Mouse (Mus musculus): Measurements from ENCODE around the gene Ppm1n.

Ppm1n gene

DNA sequence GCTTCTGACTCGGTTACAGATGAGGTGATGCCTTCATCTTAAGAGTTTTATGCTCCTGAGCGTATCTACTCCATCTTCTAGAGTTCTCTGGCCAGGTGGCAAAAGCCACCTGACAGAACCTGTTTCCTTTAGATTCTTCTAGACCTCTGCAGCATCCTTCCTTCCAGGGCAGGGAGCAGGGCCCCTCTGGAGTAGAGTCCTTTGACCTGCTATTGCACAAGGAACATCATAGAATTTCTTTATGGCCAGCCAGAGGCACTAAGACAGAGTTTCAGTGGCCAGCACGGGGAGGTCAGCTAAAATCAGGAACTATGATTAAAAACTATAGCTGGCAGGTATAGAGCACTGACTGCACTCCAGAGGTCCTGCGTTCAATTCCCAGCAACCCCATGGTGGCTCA is 27.8 kb downstream of the Ppm1n start:
- DNase-seq (ENCODE audit: low read depth in 2 of 2, low spot score in 2 of 2): no peak

DNA sequence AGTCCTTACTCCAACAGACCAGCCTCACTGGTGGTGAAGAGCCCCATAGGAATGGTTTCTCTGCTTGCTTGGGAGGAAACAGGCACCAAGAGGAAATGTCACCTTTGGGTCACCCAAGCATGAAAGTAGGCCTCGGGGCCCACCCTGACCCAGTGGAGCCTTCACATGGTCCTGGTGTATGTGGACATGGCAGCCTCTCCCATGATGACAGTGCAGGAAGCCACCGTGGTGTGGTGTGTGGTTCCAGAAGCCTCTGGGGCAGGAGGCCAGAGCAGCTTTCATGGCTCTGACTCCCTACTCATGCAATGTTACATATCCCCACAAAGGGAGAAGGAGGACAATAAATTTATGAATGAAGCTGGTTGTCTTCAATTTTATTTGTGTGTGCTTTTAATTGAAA is 32.4 kb downstream of the Ppm1n start:
- DNase-seq (ENCODE audit: low read depth in 2 of 2, low spot score in 2 of 2): no peak

DNA sequence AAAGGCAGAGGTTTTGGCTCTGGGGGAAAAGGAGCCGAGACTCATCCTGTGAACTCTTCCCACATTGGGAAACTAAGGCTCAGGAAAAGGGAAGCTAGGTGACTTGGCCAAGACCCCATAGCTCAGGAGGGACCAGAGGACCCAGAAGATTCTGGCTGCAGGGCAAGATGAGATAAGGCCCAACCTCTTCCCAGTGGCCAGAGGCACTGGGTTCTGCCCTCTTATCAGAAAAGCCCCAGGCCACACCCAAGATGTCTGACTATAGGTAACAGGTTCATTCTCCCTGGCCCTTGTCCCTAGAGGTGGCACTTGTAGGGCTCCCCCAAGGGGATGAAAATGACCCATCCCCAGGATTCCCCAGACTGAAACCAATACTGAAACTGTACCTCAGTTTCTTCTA is 33.0 kb downstream of the Ppm1n start:
- no peak for DNase-seq (ENCODE audit: low read depth in 2 of 2, low spot score in 2 of 2)

DNA sequence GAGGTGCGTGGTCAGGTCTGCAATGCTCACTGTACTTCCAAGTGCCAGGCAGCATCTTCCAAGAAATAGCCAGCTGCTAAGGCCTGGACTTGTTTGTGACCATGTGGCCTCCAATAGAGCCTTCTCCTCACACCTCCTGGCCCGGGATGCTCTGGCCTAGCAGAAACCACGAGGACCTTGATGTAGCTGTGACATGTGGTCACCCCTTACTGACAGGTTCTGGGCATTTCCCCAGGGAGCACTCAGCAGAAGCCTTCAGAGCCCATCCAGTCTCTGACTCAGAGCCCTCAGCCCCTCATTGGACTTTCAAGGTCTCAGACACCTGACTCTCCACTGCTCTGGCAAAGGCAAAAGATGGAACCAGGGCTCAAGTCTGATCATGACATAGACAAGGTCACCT is 34.8 kb downstream of the Ppm1n start:
- no peak for DNase-seq (ENCODE audit: low read depth in 2 of 2, low spot score in 2 of 2)

DNA sequence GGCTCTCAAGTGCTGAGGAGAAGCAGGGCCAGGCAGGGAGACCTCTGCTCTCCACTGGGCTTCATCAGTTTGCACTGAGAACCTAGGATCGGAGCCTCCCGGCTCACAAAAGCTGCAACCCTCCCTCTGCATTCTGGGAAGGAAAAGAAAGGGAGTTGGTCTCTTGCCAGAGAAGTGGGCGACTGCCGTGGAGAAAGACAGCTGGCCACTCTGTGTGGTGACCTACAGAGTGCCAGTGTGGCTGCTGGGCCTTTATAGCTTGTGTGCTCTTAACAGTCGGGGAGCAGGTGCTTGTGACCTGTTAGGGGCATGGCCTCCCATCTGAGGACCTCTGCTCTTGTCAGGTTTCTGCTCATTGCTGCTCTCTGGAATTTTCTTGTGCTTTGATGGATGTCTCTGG is 36.0 kb downstream of the Ppm1n start:
- no peak for DNase-seq (ENCODE audit: low read depth in 2 of 2, low spot score in 2 of 2)

DNA sequence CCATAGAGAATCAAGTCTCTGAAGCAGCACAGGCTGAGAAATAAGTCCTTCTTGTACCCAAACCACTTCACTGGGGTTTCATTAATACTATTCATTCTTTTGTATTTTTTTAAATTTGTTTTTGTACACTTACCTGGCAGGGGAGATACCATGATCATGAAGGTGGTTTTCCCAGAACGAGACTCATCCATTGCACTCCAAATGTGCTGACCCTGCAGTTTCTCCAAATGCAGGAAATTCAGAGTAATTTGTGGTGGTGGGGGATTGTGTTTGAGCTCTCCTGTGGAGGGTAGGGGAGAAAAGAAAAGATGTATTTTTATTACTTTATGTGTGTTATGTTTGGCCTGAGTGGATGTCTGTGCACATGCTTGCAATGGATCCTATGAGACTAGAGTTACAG is 37.9 kb downstream of the Ppm1n start:
- no peak for DNase-seq (ENCODE audit: low read depth in 2 of 2, low spot score in 2 of 2)

DNA sequence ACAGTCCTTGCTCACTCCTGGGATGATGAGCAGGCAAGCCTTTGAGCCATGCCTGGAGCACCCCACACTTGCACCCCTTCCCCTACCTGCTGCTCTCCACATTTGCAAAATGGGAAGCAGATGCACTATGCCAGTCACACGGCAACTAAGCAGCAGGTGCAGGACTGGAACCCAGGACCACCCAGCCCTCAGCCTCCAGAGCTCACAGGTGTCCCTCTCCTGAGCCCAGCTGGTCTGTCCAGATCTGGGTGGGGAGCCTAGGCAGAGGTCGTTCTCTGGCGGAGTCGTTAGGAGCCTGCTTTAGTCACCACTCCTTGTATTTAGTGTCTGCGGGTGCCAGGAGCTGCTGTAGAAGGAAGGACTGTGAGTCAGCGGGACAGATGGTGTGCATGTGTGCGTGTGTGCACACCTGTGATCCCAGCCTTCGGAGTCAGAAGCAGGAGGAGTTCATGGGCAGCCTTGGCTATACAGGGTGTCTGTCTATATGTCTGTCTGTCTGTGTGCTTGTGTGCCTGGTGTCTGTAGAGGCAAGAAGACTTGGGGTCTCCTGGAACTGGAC is 38.9 kb downstream of the Ppm1n start:
- DNase-seq (ENCODE audit: low read depth in 2 of 2, low spot score in 2 of 2): no peak

DNA sequence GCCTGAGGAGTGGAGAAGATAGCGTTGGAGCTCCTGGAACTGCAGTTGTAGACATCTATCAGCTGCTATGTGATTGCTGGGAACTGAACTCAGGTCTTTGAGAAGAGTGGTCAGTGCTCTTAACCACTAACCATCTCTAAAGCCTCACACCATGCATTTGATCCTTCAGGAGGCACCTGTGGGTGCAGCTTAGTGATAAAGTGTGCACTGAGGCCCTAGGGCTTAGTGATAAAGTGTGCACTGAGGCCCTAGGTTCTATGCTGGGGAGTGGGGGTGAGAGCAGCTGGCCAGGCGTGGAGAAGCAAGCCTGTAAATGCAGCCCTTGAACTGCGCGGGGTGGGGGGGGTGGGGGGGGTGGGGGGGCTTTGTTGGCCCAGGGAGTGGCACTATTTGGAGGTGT is 39.9 kb downstream of the Ppm1n start:
- DNase-seq (ENCODE audit: low read depth in 2 of 2, low spot score in 2 of 2): no peak

DNA sequence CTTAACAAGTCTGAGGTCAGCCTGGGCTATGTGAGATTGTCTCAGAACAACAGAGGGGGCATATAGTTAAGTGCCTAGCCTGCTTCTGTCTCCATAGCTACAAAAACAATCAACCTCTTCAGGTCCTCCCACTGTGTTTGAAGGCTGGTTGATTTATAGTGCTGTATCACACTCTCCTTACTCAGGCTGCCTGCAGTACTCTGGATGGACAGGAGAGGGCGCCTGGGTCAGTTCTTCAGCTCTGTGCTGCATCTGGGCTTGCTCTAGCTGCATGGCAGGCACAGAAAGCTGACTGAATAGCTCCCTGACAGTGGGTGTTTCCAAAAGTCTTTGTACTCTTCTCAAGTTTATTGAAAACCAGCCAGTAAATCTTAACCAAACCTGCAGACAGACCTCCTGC is 40.4 kb downstream of the Ppm1n start:
- DNase-seq (ENCODE audit: low read depth in 2 of 2, low spot score in 2 of 2): peak; percentile 90 to 93

DNA sequence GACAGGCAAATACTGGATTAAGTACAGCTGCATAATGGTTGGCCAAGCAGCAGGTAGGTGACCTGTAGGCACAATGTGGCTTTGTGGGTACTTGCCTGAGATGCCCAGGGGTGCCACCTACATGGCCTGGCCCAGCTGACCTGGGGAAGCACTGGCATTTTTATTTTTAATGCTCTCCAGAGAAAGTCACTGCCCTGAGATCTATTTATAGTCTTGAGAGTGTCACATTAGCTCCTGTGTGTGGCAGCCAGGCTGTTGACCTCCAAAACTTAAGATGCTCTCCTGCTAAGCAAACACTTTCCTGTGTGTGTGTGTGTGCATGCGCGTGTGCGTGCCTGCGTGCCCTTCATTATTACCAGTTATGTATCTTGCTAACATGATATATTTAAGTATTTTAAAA is 41.5 kb downstream of the Ppm1n start:
- no peak for DNase-seq (ENCODE audit: low read depth in 2 of 2, low spot score in 2 of 2)

DNA sequence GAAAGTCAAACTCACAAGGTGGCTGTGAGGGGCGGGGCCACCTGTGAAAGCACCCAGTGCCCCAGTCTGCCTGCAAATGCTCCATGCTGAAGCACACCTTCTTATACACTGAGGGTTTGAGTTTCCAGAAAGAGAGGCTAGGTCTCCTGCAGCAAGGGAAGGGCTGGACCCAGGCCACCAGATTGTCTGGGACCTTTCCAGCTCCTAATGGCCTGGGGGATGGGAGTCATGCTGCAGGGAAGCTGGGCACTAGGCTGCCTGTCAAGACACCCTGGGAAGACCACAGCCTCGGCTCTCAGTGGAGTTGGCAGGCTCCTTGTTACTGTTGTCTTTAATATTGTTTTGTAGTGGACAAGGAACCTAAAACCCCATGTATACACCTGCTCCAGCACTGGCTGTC is 43.5 kb downstream of the Ppm1n start:
- no peak for DNase-seq (ENCODE audit: low read depth in 2 of 2, low spot score in 2 of 2)

DNA sequence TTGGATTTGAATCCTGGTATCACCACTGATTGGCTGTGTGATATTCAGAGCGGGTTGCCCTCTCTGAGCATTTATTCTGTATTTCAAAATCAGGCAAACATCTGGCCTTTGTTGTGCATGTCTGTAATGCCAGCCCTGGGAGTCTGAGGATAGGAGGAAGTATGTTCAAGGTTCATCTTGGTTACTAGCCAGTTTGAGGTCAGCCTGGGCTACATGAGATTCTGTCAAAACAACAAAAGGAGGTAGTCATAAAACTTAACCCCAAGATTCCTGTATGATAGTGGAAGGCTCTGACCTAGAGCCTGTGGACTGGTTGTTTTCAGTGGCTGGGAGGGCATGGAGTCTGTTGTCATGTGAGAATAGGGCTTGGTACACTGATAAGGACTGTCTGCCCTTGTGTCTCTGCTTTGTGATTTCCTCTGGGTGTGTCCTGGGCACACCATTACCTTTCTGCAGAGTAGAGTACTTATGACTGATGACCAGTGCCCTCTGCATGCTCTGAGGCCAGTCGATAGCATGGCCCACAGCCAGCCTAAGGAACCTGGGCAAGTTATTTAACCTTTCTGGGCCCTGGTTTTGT is 44.7 kb downstream of the Ppm1n start:
- DNase-seq (ENCODE audit: low read depth in 2 of 2, low spot score in 2 of 2): no peak

DNA sequence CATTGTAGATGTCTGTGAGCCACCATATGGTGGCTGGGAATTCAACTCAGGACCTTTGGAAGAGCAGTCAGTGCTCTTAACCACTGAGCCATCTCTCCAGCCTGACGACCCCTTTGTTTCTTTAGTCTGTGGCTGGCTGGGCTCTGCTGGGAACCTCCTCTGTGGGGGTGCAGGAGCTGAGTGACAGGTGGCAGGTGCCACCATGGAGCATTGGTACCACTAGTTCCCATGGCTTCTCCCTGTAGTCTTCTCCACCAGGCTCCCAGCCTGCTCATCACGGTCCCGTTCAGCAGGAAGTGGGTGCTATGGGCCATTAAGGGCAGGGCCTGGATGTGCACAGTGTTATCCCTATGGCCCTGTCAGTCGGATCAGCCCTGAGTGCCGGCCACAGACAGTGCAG is 45.2 kb downstream of the Ppm1n start:
- DNase-seq (ENCODE audit: low read depth in 2 of 2, low spot score in 2 of 2): no peak

DNA sequence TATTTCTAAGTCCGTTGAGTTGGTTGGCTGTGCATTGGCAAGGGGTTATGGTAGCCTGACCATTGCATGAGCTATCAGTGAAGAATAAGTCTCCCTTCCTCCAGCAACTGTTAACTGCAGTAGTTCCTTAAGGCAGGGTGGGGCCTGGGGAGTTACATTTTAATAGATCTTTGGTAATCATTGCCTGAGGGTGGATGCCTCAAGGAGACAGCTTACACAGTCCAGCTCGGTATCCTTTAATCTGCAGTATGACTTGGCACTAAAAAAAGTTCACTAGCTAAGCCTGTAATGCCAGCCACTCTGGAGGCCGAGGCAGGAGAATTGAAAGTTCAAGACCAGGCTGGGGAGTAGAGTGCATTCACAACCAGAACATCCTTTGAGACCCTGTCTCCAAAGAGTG is 48.0 kb downstream of the Ppm1n start:
- DNase-seq (ENCODE audit: low read depth in 2 of 2, low spot score in 2 of 2): no peak

DNA sequence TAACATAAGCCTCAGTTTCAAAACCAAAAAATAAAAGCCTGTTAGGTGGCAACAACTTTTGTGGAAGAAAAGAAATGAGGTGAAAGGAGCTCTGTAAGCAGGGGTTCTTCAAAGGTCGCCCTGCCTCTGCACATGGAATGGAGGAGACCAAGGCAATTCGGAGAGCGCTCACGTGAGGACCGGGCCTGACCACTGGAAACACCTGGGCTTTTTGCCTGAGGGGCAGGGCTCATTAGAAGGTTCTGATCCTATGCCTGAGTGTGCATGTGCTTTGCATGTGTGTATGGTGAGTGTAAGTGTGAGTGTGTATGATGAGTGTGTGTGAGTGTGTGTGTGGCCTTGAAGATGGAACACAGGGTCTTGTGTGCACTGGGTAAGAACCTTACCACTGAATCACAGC is 49.0 kb downstream of the Ppm1n start:
- DNase-seq (ENCODE audit: low read depth in 2 of 2, low spot score in 2 of 2): no peak

DNA sequence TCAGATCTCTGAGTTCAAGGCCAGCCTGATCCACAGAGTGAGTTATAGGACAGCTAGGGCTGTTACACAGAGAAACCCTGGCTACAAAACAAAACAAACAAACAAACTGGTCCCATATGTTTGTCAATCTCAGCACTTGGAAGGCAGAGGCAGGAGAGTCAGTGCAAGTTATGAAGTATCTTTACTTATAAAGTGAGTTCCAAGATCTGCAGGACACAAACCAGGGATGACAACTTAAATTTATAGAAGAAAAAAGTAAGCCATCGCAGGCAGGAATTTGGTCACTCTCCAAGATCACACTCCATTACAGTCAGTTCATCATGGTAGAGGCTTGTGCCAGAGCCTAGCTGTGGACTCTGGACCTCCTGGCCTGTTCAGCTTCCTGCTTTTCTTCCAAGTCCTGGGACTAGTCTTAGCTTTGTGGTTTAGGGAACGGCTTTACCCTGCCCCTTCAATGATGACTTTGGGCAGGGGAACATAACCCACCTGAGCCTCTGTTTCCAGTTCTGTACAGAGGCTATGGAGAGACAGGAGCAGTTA is 49.8 kb downstream of the Ppm1n start:
- no peak for DNase-seq (ENCODE audit: low read depth in 2 of 2, low spot score in 2 of 2)

DNA sequence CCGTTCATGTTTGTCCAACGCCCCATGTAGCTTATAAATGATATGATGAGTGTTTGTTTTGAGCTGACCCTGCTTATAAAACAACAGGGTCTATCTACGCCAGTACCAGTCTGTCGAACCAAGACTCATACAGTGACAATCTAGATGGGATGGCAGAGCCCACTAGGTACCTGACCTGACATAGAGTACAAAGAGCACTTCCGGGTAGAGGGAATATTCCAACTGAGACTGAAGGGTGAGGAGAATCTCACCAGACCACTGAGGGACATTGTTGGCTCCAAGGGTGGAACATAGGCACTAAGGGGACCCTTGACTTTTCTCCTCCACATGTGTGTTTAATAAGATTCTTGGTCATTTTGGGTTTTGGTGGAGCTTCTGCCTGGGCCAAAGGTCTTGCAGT is 50.5 kb downstream of the Ppm1n start:
- no peak for DNase-seq (ENCODE audit: low read depth in 2 of 2, low spot score in 2 of 2)

DNA sequence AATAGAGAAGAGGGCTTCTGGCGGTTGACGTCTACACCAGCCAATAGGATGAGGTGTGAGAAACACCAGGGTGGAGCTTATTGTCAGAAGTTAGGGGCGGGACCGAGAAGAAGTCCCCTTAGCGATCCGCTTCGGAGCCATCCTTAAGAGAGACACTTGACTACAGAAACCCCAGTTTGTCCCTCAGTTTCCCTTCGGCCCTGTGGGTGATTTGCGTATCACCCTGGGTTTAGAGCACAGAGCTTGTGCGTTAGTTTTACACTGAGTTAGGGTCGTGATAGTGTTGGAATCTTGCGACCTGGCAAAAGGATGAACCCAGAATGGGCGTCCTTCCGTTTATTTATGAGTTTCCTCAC is 51.1 kb downstream of the Ppm1n start:
- no peak for DNase-seq (ENCODE audit: low read depth in 2 of 2, low spot score in 2 of 2)

DNA sequence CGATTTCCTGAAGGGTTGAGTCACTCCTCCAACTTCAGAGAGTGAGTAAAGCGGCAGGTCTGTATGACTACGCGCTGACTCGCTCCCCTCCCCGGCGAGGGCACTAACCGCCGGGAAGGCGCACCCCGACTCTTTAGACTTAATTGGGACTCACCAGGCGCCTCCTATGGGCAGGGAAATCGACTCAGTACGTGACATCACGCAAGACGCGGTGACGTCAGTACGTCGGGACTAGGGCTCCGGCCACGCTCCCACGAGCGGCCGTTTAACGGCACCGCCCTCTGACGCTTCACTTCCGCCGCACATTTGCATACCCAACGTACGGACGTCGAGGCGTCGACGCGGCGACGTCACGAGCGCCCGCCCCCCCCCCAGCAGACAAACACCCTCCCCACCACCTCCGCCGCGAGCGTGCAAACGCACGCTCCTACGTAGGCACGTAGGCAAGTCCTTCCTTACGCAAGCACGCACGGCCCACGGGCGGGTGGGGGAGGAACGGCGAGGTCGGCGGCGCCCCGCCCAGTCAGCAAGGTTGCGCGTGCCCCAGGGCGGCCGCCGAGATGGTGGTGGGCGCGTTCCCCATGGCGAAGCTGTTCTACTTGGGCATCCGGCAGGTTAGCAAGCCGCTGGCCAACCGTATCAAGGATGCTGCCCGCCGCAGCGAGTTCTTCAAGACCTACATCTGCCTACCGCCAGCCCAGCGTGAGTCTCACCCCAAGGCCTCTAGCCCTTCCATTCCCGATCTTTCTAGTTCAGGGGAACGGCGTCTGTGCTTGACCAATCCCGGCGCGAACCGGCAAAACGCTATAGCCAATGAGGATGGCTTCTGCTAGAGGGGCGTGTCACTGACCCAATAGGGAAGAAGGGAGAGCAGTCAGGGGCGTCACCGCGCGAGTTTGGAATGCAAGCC is 51.7 kb downstream of the Ppm1n start, which contains the start of gene Opa3:
Gene Opa3 (plus strand): TSS at position 452 of the 910 bp plus-strand sequence.
- DNase-seq (ENCODE audit: low read depth in 2 of 2, low spot score in 2 of 2): peak; percentile 98

DNA sequence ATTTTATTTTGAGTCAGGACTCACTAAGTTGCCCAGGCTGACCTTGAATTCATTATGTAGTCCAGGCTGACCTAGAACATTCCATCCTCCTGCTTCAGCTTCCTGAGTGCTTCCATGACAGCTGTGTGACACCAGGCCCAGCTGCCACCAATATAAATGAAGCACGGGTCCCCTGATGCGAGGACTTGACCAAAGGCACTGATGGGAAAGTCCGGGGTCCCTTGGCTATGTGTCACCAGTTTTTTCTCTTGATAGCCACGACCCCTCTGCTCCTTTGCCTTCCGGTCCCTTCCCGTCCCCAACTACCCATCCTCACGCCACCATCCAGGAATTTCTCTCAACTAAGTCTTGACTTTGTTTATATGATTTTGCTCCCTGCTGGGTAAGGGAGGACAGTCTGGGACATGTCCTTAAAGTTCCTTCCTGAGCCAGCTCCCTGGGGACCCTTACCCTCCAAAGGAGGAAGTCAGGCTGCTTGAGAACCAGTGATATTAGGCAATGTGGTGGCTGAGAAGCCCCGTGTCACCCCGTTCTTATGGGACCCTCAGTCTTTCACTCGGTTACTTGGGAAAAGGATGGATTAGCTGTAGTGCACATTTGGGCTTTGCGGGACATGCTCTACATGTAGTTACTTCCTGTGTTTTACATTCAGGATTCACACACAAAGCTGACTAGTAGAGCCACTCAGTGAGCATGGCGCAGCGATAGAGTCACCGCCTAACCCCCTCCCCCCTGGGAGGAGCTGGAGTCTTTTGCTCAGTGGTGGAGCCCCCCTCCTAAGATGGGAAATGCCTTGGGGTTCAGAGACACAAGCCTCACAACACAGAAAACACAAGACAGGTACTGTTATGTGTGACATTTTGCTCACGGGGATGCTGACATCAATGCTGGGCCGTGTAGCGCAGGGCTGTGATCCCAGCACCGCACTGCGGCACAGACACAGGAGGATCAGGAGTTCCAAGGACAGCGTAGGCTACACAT is 52.8 kb downstream of the Ppm1n start:
- peak in 1 of 2 experiments; percentile 55 for DNase-seq (ENCODE audit: low read depth in 2 of 2, low spot score in 2 of 2)

All from CD8-positive naive resting alpha-beta T cell, adult 2 months (primary cell).